Mouse (Mus musculus) CH12.LX (cell line): ENCODE data around the gene Myo15b. TPM values are rescaled to one million over a fixed set of nuclear protein-coding genes. Genes with fewer than 3 reads are reported as not detected.

Experiments used
- DNase-seq: peaks from one replicate; pipeline ENCODE4 v3.0.0-alpha.2; 2013; ENCODE audit errors: extremely low read depth
- H3K27ac ChIP-seq: 2 replicates; pipeline ENCODE4 v1.5.1; 2012; ENCODE audit warnings: low read depth, mild to moderate bottlenecking, control low read depth, moderate library complexity; ENCODE audit not compliant: insufficient read depth
- H3K27me3 ChIP-seq: replicated peaks from 2 replicates; pipeline ENCODE3; 2012; ENCODE audit warnings: inconsistent platforms
- H3K36me3 ChIP-seq, 2 experiments: replicated peaks in 1 of 2; 2 replicates each; pipeline versions ENCODE3 to v1.6.1; 2012; ENCODE audit warnings: inconsistent platforms in 1 of 2, low read length in 1 of 2, mild to moderate bottlenecking in 1 of 2, mixed read lengths in 1 of 2, moderate library complexity in 1 of 2; ENCODE audit not compliant: control insufficient read depth in 1 of 2, insufficient read depth in 1 of 2
- H3K4me1 ChIP-seq, 2 experiments: 2 replicates each; pipeline ENCODE4 v1.6.1; 2012; ENCODE audit warnings: inconsistent platforms in 1 of 2, moderate library complexity in 1 of 2; ENCODE audit not compliant: insufficient read depth in 2 of 2, control insufficient read depth in 1 of 2
- H3K4me2 ChIP-seq: 2 replicates; pipeline ENCODE4 v1.6.1; 2012; ENCODE audit warnings: low read depth, mild to moderate bottlenecking, control low read depth; ENCODE audit not compliant: poor library complexity, insufficient read depth, severe bottlenecking
- H3K4me3 ChIP-seq, 3 experiments: fragments of 150-350 bp in 1 of 3; sonication (generic) in 1 of 3; replicated peaks in 1 of 3; 2 replicates each; pipeline versions ENCODE3 to v1.5.1; 2011 to 2012; ENCODE audit warnings: low read depth in 2 of 3, low read length in 2 of 3, mild to moderate bottlenecking in 2 of 3, moderate library complexity in 2 of 3, control low read depth in 1 of 3, improper control_type of control experiment in 1 of 3, inconsistent platforms in 1 of 3, mixed read lengths in 1 of 3; ENCODE audit not compliant: poor library complexity in 1 of 3
- H3K79me2 ChIP-seq: replicated peaks from 2 replicates; pipeline ENCODE4 v1.6.1; 2012; ENCODE audit warnings: mild to moderate bottlenecking, moderate library complexity; ENCODE audit not compliant: control insufficient read depth, poor library complexity, insufficient read depth, severe bottlenecking; ENCODE audit errors: extremely low read depth
- H3K9ac ChIP-seq: 2 replicates; pipeline ENCODE4 v1.6.1; 2012; ENCODE audit warnings: low read depth, mild to moderate bottlenecking, control low read depth, moderate library complexity; ENCODE audit not compliant: insufficient read depth
- H3K9me3 ChIP-seq: replicated peaks from 2 replicates; pipeline ENCODE3; 2012; ENCODE audit warnings: low read length, inconsistent platforms, mixed read lengths
- BHLHE40 ChIP-seq: IDR thresholded peaks from 2 replicates; pipeline ENCODE4 v1.6.1; 2011; ENCODE audit warnings: mild to moderate bottlenecking, low read depth, low read length, improper control_type of control experiment
- CHD2 ChIP-seq: IDR thresholded peaks from 2 replicates; pipeline ENCODE4 v1.6.1; 2011; ENCODE audit warnings: low read length, improper control_type of control experiment
- ELF1 ChIP-seq: IDR thresholded peaks from 2 replicates; pipeline ENCODE4 v1.6.1; 2014; ENCODE audit warnings: low read depth, mild to moderate bottlenecking, inconsistent platforms, low read length, improper control_type of control experiment
- HCFC1 ChIP-seq: IDR thresholded peaks from 2 replicates; pipeline ENCODE4 v1.6.1; 2012; ENCODE audit warnings: low read depth, mild to moderate bottlenecking, inconsistent platforms, low read length, improper control_type of control experiment
- IRF4 ChIP-seq: IDR thresholded peaks from 2 replicates; pipeline ENCODE4 v1.6.1; 2014; ENCODE audit warnings: low read depth, mild to moderate bottlenecking, inconsistent platforms, low read length, improper control_type of control experiment
- JUND ChIP-seq: conservative IDR thresholded peaks from 2 replicates; pipeline ENCODE4 v1.6.1; 2011; ENCODE audit warnings: low read depth, low read length, improper control_type of control experiment
- KAT2A ChIP-seq: IDR thresholded peaks from 2 replicates; pipeline ENCODE4 v1.6.1; 2012; ENCODE audit warnings: low read length, improper control_type of control experiment, inconsistent platforms; ENCODE audit not compliant: insufficient replicate concordance
- MAFK ChIP-seq: IDR thresholded peaks from 2 replicates; pipeline ENCODE4 v1.6.1; 2011; ENCODE audit warnings: low read length, improper control_type of control experiment; ENCODE audit not compliant: insufficient replicate concordance
- MAZ ChIP-seq: IDR thresholded peaks from 2 replicates; pipeline ENCODE4 v1.6.1; 2012; ENCODE audit warnings: low read depth, mild to moderate bottlenecking, inconsistent platforms, low read length, improper control_type of control experiment, moderate library complexity
- MEF2A ChIP-seq: IDR thresholded peaks from 2 replicates; pipeline ENCODE4 v1.6.1; 2014; ENCODE audit warnings: low read depth, mild to moderate bottlenecking, inconsistent platforms, low read length, improper control_type of control experiment, borderline replicate concordance
- MYC ChIP-seq: IDR thresholded peaks from 2 replicates; pipeline ENCODE4 v1.6.1; 2011; ENCODE audit warnings: low read depth, mild to moderate bottlenecking, improper control_type of control experiment, low read length
- NELFE ChIP-seq: IDR thresholded peaks from 2 replicates; pipeline ENCODE4 v1.6.1; 2011; ENCODE audit warnings: low read depth, low read length, improper control_type of control experiment
- NRF1 ChIP-seq: IDR thresholded peaks from 2 replicates; pipeline ENCODE4 v1.6.1; 2014; ENCODE audit warnings: low read depth, mild to moderate bottlenecking, inconsistent platforms, low read length, improper control_type of control experiment, moderate library complexity
- POLR2A ChIP-seq: IDR thresholded peaks from 2 replicates; pipeline ENCODE4 v1.6.1; 2011; ENCODE audit warnings: low read depth, mild to moderate bottlenecking, improper control_type of control experiment, low read length
- POLR2AphosphoS2 ChIP-seq: IDR thresholded peaks from 2 replicates; pipeline ENCODE4 v1.6.1; 2011; ENCODE audit warnings: low read depth, low read length, improper control_type of control experiment
- SIN3A ChIP-seq: IDR thresholded peaks from 2 replicates; pipeline ENCODE4 v1.6.1; 2012; ENCODE audit warnings: low read length, improper control_type of control experiment, inconsistent platforms
- SMC3 ChIP-seq: IDR thresholded peaks from 2 replicates; pipeline ENCODE4 v1.6.1; 2011; ENCODE audit warnings: low read depth, low read length, improper control_type of control experiment
- TBP ChIP-seq: conservative IDR thresholded peaks from 2 replicates; pipeline ENCODE4 v1.6.1; 2011; ENCODE audit warnings: low read depth, low read length, improper control_type of control experiment
- ZC3H11A ChIP-seq: IDR thresholded peaks from 2 replicates; pipeline ENCODE4 v1.6.1; 2012; ENCODE audit warnings: low read depth, mild to moderate bottlenecking, inconsistent platforms, low read length, improper control_type of control experiment
- ZKSCAN1 ChIP-seq: IDR thresholded peaks from 2 replicates; pipeline ENCODE4 v1.6.1; 2012; ENCODE audit warnings: low read depth, inconsistent platforms, low read length, improper control_type of control experiment, borderline replicate concordance
- dilution Hi-C: fragments of 300-500 bp; cut with MboI; formaldehyde crosslinking; loops from 2 replicates; pipeline ENCODE4 v1.14.3; 2020; ENCODE audit warnings: low sequenced_read_pairs; ENCODE audit not compliant: extremely low pct_unique_long_range_greater_than_20kb, extremely low pct_ligation_motif_present
- in situ Hi-C: fragments of 300-500 bp; cut with MboI; formaldehyde crosslinking; loops from 3 replicates; pipeline ENCODE4 v1.14.3; 2019; ENCODE audit warnings: low sequenced_read_pairs, low pct_ligation_motif_present, low pct_unique_long_range_greater_than_20kb, mixed read lengths
- polyA plus RNA-seq: library from polyadenylated mRNA; unstranded; fragments of >175 nt; gene quantifications from 2 replicates; pipeline ENCODE4 v1.2.1, GENCODE M21; 2012; ENCODE audit warnings: low read depth; ENCODE audit not compliant: insufficient read length
- total RNA-seq, 2 experiments: library from RNA; depleted of rRNA; stranded (reverse); fragments of 300-350 nt in 1 of 2; fragments of >200 nt in 1 of 2; gene quantifications; 2 replicates each; pipeline ENCODE4 v1.2.3; 2012 to 2014

The Myo15b gene
- total and polyA plus RNA-seq, 3 experiments: 0.21 to 0.43 TPM; not detected in 1

DNA sequence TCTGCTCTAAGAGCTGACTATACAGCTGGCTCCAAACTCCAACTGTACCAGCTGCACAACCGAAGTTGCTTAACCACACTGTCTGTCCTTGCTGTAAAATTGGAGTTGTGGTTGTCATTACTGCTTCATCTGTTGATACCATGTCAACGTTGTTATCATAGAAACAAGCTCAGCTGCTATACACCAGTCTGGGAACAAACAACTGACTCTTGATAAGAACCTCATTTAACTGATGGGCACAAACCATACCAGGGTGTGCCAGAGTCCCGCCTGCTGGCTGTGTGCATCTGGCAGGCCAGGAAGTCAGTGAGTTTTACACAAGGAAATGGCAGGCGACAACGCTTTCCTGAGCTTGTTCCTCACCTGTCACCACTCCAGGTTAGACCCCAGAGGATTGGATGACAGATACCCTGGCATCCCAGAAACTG lies 52.9 kb downstream of the Myo15b start:
- Histone ChIP-seq H3K4me3 (no peak overlapping the region), H3K79me2 (no peaks in the 10 kb centered on the region), H3K4me1 (peaks cover 0 to 10% of the 10 kb centered on the region in 2 experiments; a peak in 2 of 4 replicates), H3K9me3 (no peaks in the 10 kb centered on the region), H3K27ac (no peak overlapping the region), H3K9ac (no peak overlapping the region), H3K27me3 (no peaks in the 10 kb centered on the region), H3K4me2 (no peak overlapping the region), H3K36me3 (peaks cover 48 to 89% of the 10 kb centered on the region in 2 experiments)
- in situ Hi-C loops: no loop called here
- dilution Hi-C loops: no loop called here
- no peak for DNase-seq
- TF ChIP-seq ZKSCAN1: no peak
- TF ChIP-seq HCFC1: no peak
- no peak for TF ChIP-seq POLR2AphosphoS2

DNA sequence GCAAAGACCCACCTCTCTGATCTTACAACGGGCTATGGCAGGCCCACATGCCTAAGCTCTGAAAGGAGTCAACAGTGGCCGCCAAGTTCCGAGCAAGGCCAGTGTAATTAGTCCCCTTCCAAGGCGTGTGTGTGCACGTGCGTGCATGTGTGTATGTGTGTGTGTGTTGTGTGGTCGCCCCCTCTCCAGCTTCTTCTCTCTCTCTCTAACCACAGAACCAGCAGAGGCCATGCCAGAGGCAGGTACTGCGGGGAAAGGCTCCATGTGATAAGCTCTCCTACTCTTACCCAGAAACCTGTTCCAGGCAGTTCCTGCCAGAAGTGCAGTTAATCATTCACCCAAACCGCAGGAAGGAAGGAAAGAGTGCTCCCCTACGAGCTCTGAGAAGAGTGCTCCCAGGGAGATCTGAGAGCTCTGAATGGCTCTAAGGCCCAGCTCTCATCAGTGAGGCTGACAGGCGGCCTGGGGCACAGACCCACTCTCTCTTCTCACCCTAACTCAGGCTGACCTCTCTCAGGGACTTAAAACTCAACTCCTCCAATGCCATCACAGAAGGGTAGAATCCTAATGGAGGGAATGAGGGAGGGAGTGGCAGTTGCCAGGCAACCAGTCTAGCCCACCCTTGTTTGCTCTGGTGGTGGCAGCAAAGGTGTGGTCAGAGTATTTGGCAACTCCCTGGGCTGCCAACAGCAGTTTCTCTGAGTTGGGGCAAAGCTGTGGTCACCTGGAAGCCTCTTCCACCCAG lies 53.6 kb downstream of the Myo15b start, which contains the start of gene Smim6:
Gene Smim6 (plus strand): TSS at position 386 of the 745 bp plus-strand sequence.
- no peak within 1 kb of the TSS for H3K4me2 ChIP-seq
- H3K27me3 ChIP-seq: no peaks in the 10 kb centered on the region
- H3K36me3 ChIP-seq: peaks cover 54 to 89% of the 10 kb centered on the region in 2 experiments
- no peak within 1 kb of the TSS for H3K9ac ChIP-seq
- H3K9me3 ChIP-seq: no peaks in the 10 kb centered on the region
- H3K27ac ChIP-seq: no peak within 1 kb of the TSS
- DNase-seq: no peak
- peaks cover 0 to 3% of the 10 kb centered on the region in 2 experiments; a peak in 2 of 4 replicates for H3K4me1 ChIP-seq
- H3K79me2 ChIP-seq: no peaks in the 10 kb centered on the region
- no peak within 1 kb of the TSS for H3K4me3 ChIP-seq
- dilution Hi-C loops (no loop called here), in situ Hi-C loops (no loop called here)
- TF ChIP-seq ELF1 (no peak), HCFC1 (no peak), POLR2A (no peak), SMC3 (no peak), TBP (no peak), MEF2A (no peak), NELFE (no peak), MAZ (no peak), IRF4 (no peak), MAFK (no peak), BHLHE40 (no peak), NRF1 (no peak), SIN3A (no peak), ZC3H11A (no peak), JUND (no peak), KAT2A (no peak), CHD2 (no peak), MYC (no peak)
- TF ChIP-seq, all 38 proteins: peak for 0
